Mouse (Mus musculus): ENCODE measurements at regions not wholly inside any gene's neighbourhood (a gene's known extent, or its start where the extent isn't known, plus 50 kb on each side); places are given as distances from the start of the nearest gene placed in this dataset.
A peak's percentile ranks its signal among the peaks of the same experiment; 100 is the strongest.

GRCm38 (mm10) chr8:29913576-29913975, 2466.1 kb downstream of the Poteg start:
- Histone ChIP-seq H3K4me3 (replicated peaks; ENCODE audit: low read length) (no peak overlapping the region), H3K4me2 (replicated peaks; ENCODE audit: low read depth, low read length, severe bottlenecking) (no peak overlapping the region), H3K27ac (replicated peaks; ENCODE audit: low read depth, low read length) (no peak overlapping the region), H3K36me3 (ENCODE audit: control insufficient read depth, insufficient read depth, low read length) (no peaks in the 10 kb centered on the region), H3K4me1 (ENCODE audit: control insufficient read depth, insufficient read depth, low read length) (no peaks in the 10 kb centered on the region), H3K9me3 (ENCODE audit: control insufficient read depth, low read length) (no peaks in the 10 kb centered on the region), H3K9ac (ENCODE audit: low read depth, low read length, severe bottlenecking) (no peak overlapping the region), H3K27me3 (ENCODE audit: control insufficient read depth, insufficient read depth, low read length) (no peaks in the 10 kb centered on the region)
- TF ChIP-seq POLR2A (IDR thresholded peaks at IDR 0.05; ENCODE audit: borderline replicate concordance, extremely low read depth, insufficient read depth, insufficient read length), result no peak
- 11% methylated on average over 1 of the region's 1 CpGs for WGBS
- ATAC-seq (ENCODE audit: low FRiP score, low read depth), result no peak
- DNase-seq (ENCODE audit: low spot score), result peak; percentile 76

DNA sequence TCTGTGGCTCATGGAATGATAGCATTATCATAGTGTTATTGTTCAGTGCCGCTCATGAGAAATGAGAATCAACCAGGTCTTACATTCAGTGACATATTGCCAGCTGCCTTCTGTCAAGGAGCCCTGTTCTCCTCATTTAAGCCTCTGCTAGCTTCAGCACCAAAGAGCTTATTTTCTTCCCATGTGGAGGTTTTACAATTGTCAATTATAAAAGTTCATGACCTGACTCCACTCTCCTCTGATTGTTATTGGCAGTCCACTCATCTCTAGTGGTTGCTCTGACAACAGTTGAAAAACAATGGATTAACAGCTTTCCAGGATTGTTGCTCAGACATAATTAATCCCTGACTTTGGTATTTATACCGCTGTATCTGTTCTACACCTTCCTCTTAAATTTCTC, 2473.0 kb downstream of the Poteg start:
- Histone ChIP-seq H3K9ac (ENCODE audit: low read depth, low read length, severe bottlenecking) (no peak overlapping the region), H3K9me3 (ENCODE audit: control insufficient read depth, low read length) (no peaks in the 10 kb centered on the region), H3K36me3 (ENCODE audit: control insufficient read depth, insufficient read depth, low read length) (no peaks in the 10 kb centered on the region), H3K4me3 (replicated peaks; ENCODE audit: low read length) (no peak overlapping the region), H3K4me1 (ENCODE audit: control insufficient read depth, insufficient read depth, low read length) (no peaks in the 10 kb centered on the region), H3K27ac (replicated peaks; ENCODE audit: low read depth, low read length) (no peak overlapping the region), H3K4me2 (replicated peaks; ENCODE audit: low read depth, low read length, severe bottlenecking) (no peak overlapping the region), H3K27me3 (ENCODE audit: control insufficient read depth, insufficient read depth, low read length) (no peaks in the 10 kb centered on the region)
- DNase-seq (ENCODE audit: low spot score) (no peak), ATAC-seq (ENCODE audit: low FRiP score, low read depth) (no peak)
- TF ChIP-seq POLR2A (IDR thresholded peaks at IDR 0.05; ENCODE audit: borderline replicate concordance, extremely low read depth, insufficient read depth, insufficient read length), result no peak
- WGBS, result 77% methylated on average over 2 of the region's 2 CpGs

- H3K27ac ChIP-seq (replicated peaks; ENCODE audit: low read depth, low read length), result no peak overlapping the region
- H3K4me3 ChIP-seq (replicated peaks; ENCODE audit: low read length), result no peak overlapping the region
- no peaks in the 10 kb centered on the region for H3K27me3 ChIP-seq (ENCODE audit: control insufficient read depth, insufficient read depth, low read length)
- 86% methylated on average over 4 of the region's 4 CpGs for WGBS
- no peaks in the 10 kb centered on the region for H3K4me1 ChIP-seq (ENCODE audit: control insufficient read depth, insufficient read depth, low read length)
- no peak for TF ChIP-seq POLR2A (IDR thresholded peaks at IDR 0.05; ENCODE audit: borderline replicate concordance, extremely low read depth, insufficient read depth, insufficient read length)
- no peaks in the 10 kb centered on the region for H3K36me3 ChIP-seq (ENCODE audit: control insufficient read depth, insufficient read depth, low read length)
- H3K4me2 ChIP-seq (replicated peaks; ENCODE audit: low read depth, low read length, severe bottlenecking), result no peak overlapping the region
- H3K9me3 ChIP-seq (ENCODE audit: control insufficient read depth, low read length), result no peaks in the 10 kb centered on the region
- ATAC-seq (ENCODE audit: low FRiP score, low read depth), result no peak
- H3K9ac ChIP-seq (ENCODE audit: low read depth, low read length, severe bottlenecking), result no peak overlapping the region
- DNase-seq (ENCODE audit: low spot score), result no peak
Observed at GRCm38 (mm10) chr8:29928257-29928656, 2480.8 kb downstream of the Poteg start.

- WGBS, result 91% methylated on average over 2 of the region's 2 CpGs
- no peak for ATAC-seq (ENCODE audit: low FRiP score, low read depth)
- H3K4me1 ChIP-seq (ENCODE audit: control insufficient read depth, insufficient read depth, low read length), result no peaks in the 10 kb centered on the region
Observed at GRCm38 (mm10) chr8:29961322-29961721, 2513.9 kb downstream of the Poteg start.

GRCm38 (mm10) chr8:29976651-29977350, 2529.3 kb downstream of the Poteg start:
- DNase-seq (ENCODE audit: low spot score), result no peak
- H3K36me3 ChIP-seq (ENCODE audit: control insufficient read depth, insufficient read depth, low read length), result no peaks in the 10 kb centered on the region
- no peak overlapping the region for H3K9ac ChIP-seq (ENCODE audit: low read depth, low read length, severe bottlenecking)
- H3K4me1 ChIP-seq (ENCODE audit: control insufficient read depth, insufficient read depth, low read length), result 0 out of 2 replicates have a peak, but pooled peaks cover 2% of the 10 kb centered on the region
- H3K4me2 ChIP-seq (replicated peaks; ENCODE audit: low read depth, low read length, severe bottlenecking), result no peak overlapping the region
- no peak for ATAC-seq (ENCODE audit: low FRiP score, low read depth)
- WGBS, result 55% methylated on average over 4 of the region's 4 CpGs
- H3K4me3 ChIP-seq (replicated peaks; ENCODE audit: low read length), result no peak overlapping the region
- no peaks in the 10 kb centered on the region for H3K9me3 ChIP-seq (ENCODE audit: control insufficient read depth, low read length)
- H3K27ac ChIP-seq (replicated peaks; ENCODE audit: low read depth, low read length), result no peak overlapping the region
- H3K27me3 ChIP-seq (ENCODE audit: control insufficient read depth, insufficient read depth, low read length), result no peaks in the 10 kb centered on the region
- TF ChIP-seq POLR2A (IDR thresholded peaks at IDR 0.05; ENCODE audit: borderline replicate concordance, extremely low read depth, insufficient read depth, insufficient read length), result no peak

More at GRCm38 (mm10) chr8:29961322-29961721, 2513.9 kb downstream of the Poteg start:
- no peak overlapping the region for H3K9ac ChIP-seq (ENCODE audit: low read depth, low read length, severe bottlenecking)
- DNase-seq (ENCODE audit: low spot score), result no peak
- no peaks in the 10 kb centered on the region for H3K27me3 ChIP-seq (ENCODE audit: control insufficient read depth, insufficient read depth, low read length)
- H3K4me3 ChIP-seq (replicated peaks; ENCODE audit: low read length), result no peak overlapping the region
- H3K27ac ChIP-seq (replicated peaks; ENCODE audit: low read depth, low read length), result no peak overlapping the region
- no peaks in the 10 kb centered on the region for H3K9me3 ChIP-seq (ENCODE audit: control insufficient read depth, low read length)
- TF ChIP-seq POLR2A (IDR thresholded peaks at IDR 0.05; ENCODE audit: borderline replicate concordance, extremely low read depth, insufficient read depth, insufficient read length), result no peak
- H3K4me2 ChIP-seq (replicated peaks; ENCODE audit: low read depth, low read length, severe bottlenecking), result no peak overlapping the region
- no peaks in the 10 kb centered on the region for H3K36me3 ChIP-seq (ENCODE audit: control insufficient read depth, insufficient read depth, low read length)
